Mouse (Mus musculus): ENCODE results near the gene C1ql4. TPM values are rescaled to one million over a fixed set of nuclear protein-coding genes. Genes with fewer than 3 reads are reported as not detected.
A peak's percentile ranks its signal among the peaks of the same experiment; 100 is the strongest.
"Not testable (repeated sequence)": the region's sequence is repeated elsewhere in the genome, so short reads cannot be mapped to it uniquely, and the experiment has no call there.

Gene C1ql4
- total RNA-seq, 4 experiments from 2014 or later, result not detected

GRCm38 (mm10) chr15:99074600-99075333, 12.8 kb downstream of the C1ql4 start:
- peak; percentile 96 to 98 for DNase-seq (ENCODE audit: low spot score in 2 of 2)

- DNase-seq (ENCODE audit: low spot score in 2 of 2), result no peak
Measured at GRCm38 (mm10) chr15:99074019-99074599, 13.5 kb downstream of the C1ql4 start, which contains the start of gene Troap. Gene Troap (plus strand): TSS chr15:99074575.

GRCm38 (mm10) chr15:99071988-99072387, 15.6 kb downstream of the C1ql4 start:
- DNase-seq (ENCODE audit: low spot score in 2 of 2), result no peak

GRCm38 (mm10) chr15:99065557-99066165, 22.0 kb downstream of the C1ql4 start:
- no peak for DNase-seq (ENCODE audit: low spot score in 2 of 2)

GRCm38 (mm10) chr15:99056332-99056731, 31.3 kb downstream of the C1ql4 start:
- DNase-seq (ENCODE audit: low spot score in 2 of 2), result no peak

GRCm38 (mm10) chr15:99055511-99055961, 32.1 kb downstream of the C1ql4 start:
- no peak for DNase-seq (ENCODE audit: low spot score in 2 of 2)

GRCm38 (mm10) chr15:99055040-99055439, 32.6 kb downstream of the C1ql4 start, which contains the start of gene Prph:
Gene Prph (plus strand): TSS chr15:99055174.
- no peak for DNase-seq (ENCODE audit: low spot score in 2 of 2)

GRCm38 (mm10) chr15:99053373-99053772, 34.2 kb downstream of the C1ql4 start:
- no peak for DNase-seq (ENCODE audit: low spot score in 2 of 2)

- no peak for DNase-seq (ENCODE audit: low spot score in 2 of 2)
Measured at GRCm38 (mm10) chr15:99049473-99050253, 38.0 kb downstream of the C1ql4 start.

- DNase-seq (ENCODE audit: low spot score in 2 of 2), result not testable (repeated sequence)
Measured at GRCm38 (mm10) chr15:99045734-99046133, 41.9 kb downstream of the C1ql4 start.

- DNase-seq (ENCODE audit: low spot score in 2 of 2), result no peak
Measured at GRCm38 (mm10) chr15:99044854-99045253, 42.8 kb downstream of the C1ql4 start.

- DNase-seq (ENCODE audit: low spot score in 2 of 2), result no peak
Measured at GRCm38 (mm10) chr15:99042334-99042733, 45.3 kb downstream of the C1ql4 start.

- no peak for DNase-seq (ENCODE audit: low spot score in 2 of 2)
Measured at GRCm38 (mm10) chr15:99040920-99041856, 46.4 kb downstream of the C1ql4 start.

- no peak for DNase-seq (ENCODE audit: low spot score in 2 of 2)
Measured at GRCm38 (mm10) chr15:99039996-99040919, 47.4 kb downstream of the C1ql4 start.

GRCm38 (mm10) chr15:99039306-99039705, 48.3 kb downstream of the C1ql4 start:
- DNase-seq (ENCODE audit: low spot score in 2 of 2), result no peak

- DNase-seq (ENCODE audit: low spot score in 2 of 2), result no peak
Measured at GRCm38 (mm10) chr15:99038797-99039196, 48.8 kb downstream of the C1ql4 start.

- no peak for DNase-seq (ENCODE audit: low spot score in 2 of 2)
Measured at GRCm38 (mm10) chr15:99038025-99038424, 49.6 kb downstream of the C1ql4 start.

- DNase-seq (ENCODE audit: low spot score in 2 of 2), result no peak
Measured at GRCm38 (mm10) chr15:99036249-99036905, 51.2 kb downstream of the C1ql4 start.

- DNase-seq (ENCODE audit: low spot score in 2 of 2), result peak in 1 of 2 experiments; percentile 29
Measured at GRCm38 (mm10) chr15:99035431-99035830, 52.2 kb downstream of the C1ql4 start.
